Mouse (Mus musculus): ENCODE measurements around the gene Bmpr1b. TPM values are rescaled to one million over a fixed set of nuclear protein-coding genes. Genes with fewer than 3 reads are reported as not detected.

The Bmpr1b gene
- polyA plus RNA-seq, 1 experiment: 0.05 TPM

DNA sequence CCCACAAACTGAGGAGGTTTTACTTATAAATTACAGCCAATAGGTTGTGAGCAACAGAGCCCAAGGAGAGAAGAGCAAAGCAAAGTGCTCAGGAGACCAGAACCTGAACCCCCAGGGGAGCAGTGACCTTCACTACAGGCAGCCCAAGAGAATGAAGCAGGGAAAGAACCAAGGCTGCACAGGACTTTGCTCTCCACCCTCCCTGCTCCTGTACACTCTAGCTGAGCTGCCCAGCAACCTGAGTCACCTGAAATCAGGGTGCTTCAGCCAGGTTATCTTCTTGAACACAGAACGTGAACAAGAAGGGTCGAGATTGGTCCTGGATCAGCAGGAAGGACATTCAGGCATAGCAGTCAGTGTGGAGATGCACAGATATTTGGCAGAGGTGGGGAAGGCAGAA, 5.3 kb downstream of the Bmpr1b start:
- H3K4me3 ChIP-seq (ENCODE audit: control insufficient read depth, insufficient read depth, low read length): no peak overlapping the region

DNA sequence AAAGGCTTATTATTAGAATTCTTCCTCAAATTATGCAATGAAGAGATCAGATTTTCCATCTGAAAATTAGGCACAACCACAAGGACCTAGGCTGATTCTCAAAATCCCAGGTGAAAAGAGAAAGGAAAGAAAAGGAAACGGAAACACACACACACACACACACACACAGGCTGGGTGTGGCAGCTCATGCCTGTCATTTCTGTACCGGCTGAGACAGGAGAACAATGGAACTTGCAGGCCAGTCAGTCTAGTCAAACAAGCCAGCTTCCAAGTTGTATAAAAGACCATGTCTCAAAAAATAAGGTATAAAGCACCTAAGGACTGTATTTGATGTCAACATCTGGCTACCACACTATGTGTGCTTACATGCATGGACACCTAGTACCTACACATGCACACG, 7.8 kb downstream of the Bmpr1b start:
- Histone ChIP-seq H3K27me3 (ENCODE audit: control insufficient read depth, insufficient read depth, low read length) (no peaks in the 10 kb centered on the region), H3K4me3 (ENCODE audit: control insufficient read depth, insufficient read depth, low read length) (no peak overlapping the region), H3K36me3 (ENCODE audit: control insufficient read depth, insufficient read depth, low read length) (no peaks in the 10 kb centered on the region), H3K4me1 (replicated peaks; ENCODE audit: control insufficient read depth, insufficient read depth, low read length) (no peaks in the 10 kb centered on the region), H3K27ac (ENCODE audit: control insufficient read depth, insufficient read depth, low read length) (no peak overlapping the region)
- TF ChIP-seq CTCF (IDR thresholded peaks at IDR 0.05; ENCODE audit: borderline replicate concordance, control insufficient read depth, extremely low read depth, insufficient read depth, low read length, poor library complexity) (no peak), POLR2A (IDR thresholded peaks at IDR 0.05; ENCODE audit: control insufficient read depth, extremely low read depth, insufficient read depth, low read length, poor library complexity) (no peak)
- 89% methylated on average over 3 of the region's 3 CpGs for WGBS
- DNase-seq: no peak

More for the DNA sequence above, 5.3 kb downstream of the Bmpr1b start:
- no peaks in the 10 kb centered on the region for H3K36me3 ChIP-seq (ENCODE audit: control insufficient read depth, insufficient read depth, low read length)
- no peak for TF ChIP-seq CTCF (IDR thresholded peaks at IDR 0.05; ENCODE audit: borderline replicate concordance, control insufficient read depth, extremely low read depth, insufficient read depth, low read length, poor library complexity)
- TF ChIP-seq POLR2A (IDR thresholded peaks at IDR 0.05; ENCODE audit: control insufficient read depth, extremely low read depth, insufficient read depth, low read length, poor library complexity): no peak
- H3K27ac ChIP-seq (ENCODE audit: control insufficient read depth, insufficient read depth, low read length): no peak overlapping the region
- 90% methylated on average over 2 of the region's 2 CpGs for WGBS
- H3K4me1 ChIP-seq (replicated peaks; ENCODE audit: control insufficient read depth, insufficient read depth, low read length): no peaks in the 10 kb centered on the region
- no peak for DNase-seq
- H3K27me3 ChIP-seq (ENCODE audit: control insufficient read depth, insufficient read depth, low read length): peaks cover under 1% of the 10 kb centered on the region; the same call in 1 of the 2 replicates

DNA sequence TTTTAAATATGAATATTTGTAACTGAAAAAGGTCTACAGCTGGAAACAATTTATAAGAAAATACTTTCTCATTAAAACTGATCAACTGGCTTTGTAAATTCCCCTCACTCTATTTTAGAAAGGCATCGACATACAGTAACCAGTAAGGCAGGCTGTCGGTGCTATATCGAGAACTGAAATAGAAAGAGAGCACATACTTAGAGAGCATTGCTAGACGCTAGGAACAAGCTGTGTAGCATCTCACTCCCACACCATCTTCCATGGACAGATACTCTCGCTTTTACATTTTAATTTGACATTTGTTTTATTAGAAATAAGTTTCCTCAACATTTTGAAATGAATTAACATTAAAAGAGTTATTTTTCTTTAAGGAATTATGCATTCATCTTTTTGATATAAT, 17.2 kb downstream of the Bmpr1b start:
- TF ChIP-seq POLR2A (IDR thresholded peaks at IDR 0.05; ENCODE audit: control insufficient read depth, extremely low read depth, insufficient read depth, low read length, poor library complexity) (no peak), CTCF (IDR thresholded peaks at IDR 0.05; ENCODE audit: borderline replicate concordance, control insufficient read depth, extremely low read depth, insufficient read depth, low read length, poor library complexity) (no peak)
- Histone ChIP-seq H3K36me3 (ENCODE audit: control insufficient read depth, insufficient read depth, low read length) (no peaks in the 10 kb centered on the region), H3K4me1 (replicated peaks; ENCODE audit: control insufficient read depth, insufficient read depth, low read length) (no peaks in the 10 kb centered on the region), H3K4me3 (ENCODE audit: control insufficient read depth, insufficient read depth, low read length) (no peak overlapping the region), H3K27ac (ENCODE audit: control insufficient read depth, insufficient read depth, low read length) (no peak overlapping the region), H3K27me3 (ENCODE audit: control insufficient read depth, insufficient read depth, low read length) (no peaks in the 10 kb centered on the region)
- WGBS: 97% methylated on average over 5 of the region's 5 CpGs
- DNase-seq: no peak

DNA sequence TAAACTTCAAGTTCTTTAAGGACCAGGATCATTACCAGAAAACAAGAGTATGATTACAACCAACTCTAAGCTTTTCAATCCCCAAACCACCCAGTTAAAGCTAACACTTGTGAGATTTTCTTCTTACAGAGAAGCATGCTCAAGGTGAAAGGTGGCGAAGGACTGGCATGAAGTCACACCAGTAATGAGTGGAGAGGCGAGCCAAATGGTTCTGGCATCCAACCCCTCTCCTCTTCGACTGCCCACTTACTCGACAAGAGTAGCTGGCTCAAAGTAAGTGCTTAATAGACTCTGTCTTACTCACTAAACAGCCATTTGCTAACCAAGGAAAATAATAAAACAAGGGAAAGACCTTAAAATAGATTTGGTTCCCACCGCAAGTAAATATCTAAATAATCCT, 30.4 kb downstream of the Bmpr1b start:
- Histone ChIP-seq H3K4me1 (replicated peaks; ENCODE audit: control insufficient read depth, insufficient read depth, low read length) (no peaks in the 10 kb centered on the region), H3K27ac (ENCODE audit: control insufficient read depth, insufficient read depth, low read length) (no peak overlapping the region), H3K36me3 (ENCODE audit: control insufficient read depth, insufficient read depth, low read length) (no peaks in the 10 kb centered on the region), H3K27me3 (ENCODE audit: control insufficient read depth, insufficient read depth, low read length) (no peaks in the 10 kb centered on the region), H3K4me3 (ENCODE audit: control insufficient read depth, insufficient read depth, low read length) (no peak overlapping the region)
- no peak for DNase-seq
- WGBS: 87% methylated on average over 5 of the region's 5 CpGs
- TF ChIP-seq POLR2A (IDR thresholded peaks at IDR 0.05; ENCODE audit: control insufficient read depth, extremely low read depth, insufficient read depth, low read length, poor library complexity) (no peak), CTCF (IDR thresholded peaks at IDR 0.05; ENCODE audit: borderline replicate concordance, control insufficient read depth, extremely low read depth, insufficient read depth, low read length, poor library complexity) (no peak)

DNA sequence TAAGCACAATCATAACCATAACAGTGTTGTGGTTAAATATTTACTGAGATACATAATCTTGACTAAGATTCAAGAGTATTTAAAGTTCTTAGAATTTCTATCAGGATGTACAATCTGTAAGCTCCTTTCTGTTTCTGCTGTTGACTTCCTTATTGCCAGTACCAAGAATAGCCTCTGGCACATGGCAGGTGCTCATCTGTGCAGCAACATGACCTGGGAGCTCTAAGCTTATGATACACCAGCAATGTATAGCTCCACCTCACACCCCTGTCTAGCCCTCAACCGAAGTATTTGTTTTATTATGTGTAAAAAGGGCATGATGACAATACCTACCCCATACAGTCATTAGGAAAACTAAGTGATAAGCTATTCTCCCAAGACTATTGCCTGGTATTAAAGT, 42.8 kb downstream of the Bmpr1b start:
- no peak for DNase-seq
- H3K27ac ChIP-seq (ENCODE audit: control insufficient read depth, insufficient read depth, low read length): no peak overlapping the region
- no peak overlapping the region for H3K4me3 ChIP-seq (ENCODE audit: control insufficient read depth, insufficient read depth, low read length)
- TF ChIP-seq POLR2A (IDR thresholded peaks at IDR 0.05; ENCODE audit: control insufficient read depth, extremely low read depth, insufficient read depth, low read length, poor library complexity) (no peak), CTCF (IDR thresholded peaks at IDR 0.05; ENCODE audit: borderline replicate concordance, control insufficient read depth, extremely low read depth, insufficient read depth, low read length, poor library complexity) (no peak)
- no peaks in the 10 kb centered on the region for H3K27me3 ChIP-seq (ENCODE audit: control insufficient read depth, insufficient read depth, low read length)
- H3K36me3 ChIP-seq (ENCODE audit: control insufficient read depth, insufficient read depth, low read length): no peaks in the 10 kb centered on the region
- no peaks in the 10 kb centered on the region for H3K4me1 ChIP-seq (replicated peaks; ENCODE audit: control insufficient read depth, insufficient read depth, low read length)
- 71% methylated on average over 1 of the region's 1 CpGs for WGBS

DNA sequence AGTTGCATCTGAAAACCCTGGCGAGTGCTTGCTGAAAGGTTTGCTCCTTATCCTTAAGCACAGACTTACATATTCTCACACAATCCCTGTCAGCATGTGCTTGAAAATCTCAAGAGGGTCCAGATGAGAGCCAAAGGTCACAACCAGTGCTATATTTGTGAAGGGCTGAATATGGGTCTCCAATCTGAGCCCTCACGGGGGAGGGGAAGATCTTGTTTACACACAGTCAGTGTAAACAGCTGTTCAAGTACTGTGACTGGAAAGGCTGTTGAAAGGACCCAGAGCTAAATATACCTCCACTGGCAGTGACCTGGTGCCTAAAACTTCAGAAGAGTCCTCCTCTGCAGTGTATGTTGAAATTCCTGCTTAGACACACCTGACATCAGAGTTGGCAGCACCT, 43.7 kb downstream of the Bmpr1b start:
- H3K4me3 ChIP-seq (ENCODE audit: control insufficient read depth, insufficient read depth, low read length): no peak overlapping the region
- H3K36me3 ChIP-seq (ENCODE audit: control insufficient read depth, insufficient read depth, low read length): no peaks in the 10 kb centered on the region
- TF ChIP-seq CTCF (IDR thresholded peaks at IDR 0.05; ENCODE audit: borderline replicate concordance, control insufficient read depth, extremely low read depth, insufficient read depth, low read length, poor library complexity) (no peak), POLR2A (IDR thresholded peaks at IDR 0.05; ENCODE audit: control insufficient read depth, extremely low read depth, insufficient read depth, low read length, poor library complexity) (no peak)
- H3K27me3 ChIP-seq (ENCODE audit: control insufficient read depth, insufficient read depth, low read length): no peaks in the 10 kb centered on the region
- no peak overlapping the region for H3K27ac ChIP-seq (ENCODE audit: control insufficient read depth, insufficient read depth, low read length)
- no peaks in the 10 kb centered on the region for H3K4me1 ChIP-seq (replicated peaks; ENCODE audit: control insufficient read depth, insufficient read depth, low read length)
- DNase-seq: no peak
- 97% methylated on average over 2 of the region's 2 CpGs for WGBS

DNA sequence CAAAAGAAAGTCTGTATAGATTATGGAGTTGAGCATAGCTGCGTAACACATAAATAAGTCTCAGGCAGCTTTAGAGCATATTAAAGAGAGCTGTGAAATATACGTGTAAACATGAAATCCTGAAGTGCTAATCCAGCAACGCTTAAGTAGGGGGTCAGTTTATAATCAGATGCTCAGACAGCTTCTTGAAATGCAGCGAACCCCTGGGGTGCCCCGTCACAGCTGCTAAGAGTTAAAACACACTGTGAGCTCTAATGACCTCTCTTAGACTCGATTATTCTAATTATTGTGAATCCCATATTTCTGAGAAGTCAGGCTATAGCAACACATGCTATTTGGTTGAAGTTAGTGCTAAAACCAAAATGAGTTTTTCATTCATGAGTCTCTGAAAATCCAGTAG, 45.0 kb downstream of the Bmpr1b start:
- 85% methylated on average over 6 of the region's 6 CpGs for WGBS
- Histone ChIP-seq H3K4me1 (replicated peaks; ENCODE audit: control insufficient read depth, insufficient read depth, low read length) (no peaks in the 10 kb centered on the region), H3K36me3 (ENCODE audit: control insufficient read depth, insufficient read depth, low read length) (no peaks in the 10 kb centered on the region), H3K27me3 (ENCODE audit: control insufficient read depth, insufficient read depth, low read length) (no peaks in the 10 kb centered on the region), H3K27ac (ENCODE audit: control insufficient read depth, insufficient read depth, low read length) (no peak overlapping the region), H3K4me3 (ENCODE audit: control insufficient read depth, insufficient read depth, low read length) (no peak overlapping the region)
- DNase-seq: no peak
- TF ChIP-seq CTCF (IDR thresholded peaks at IDR 0.05; ENCODE audit: borderline replicate concordance, control insufficient read depth, extremely low read depth, insufficient read depth, low read length, poor library complexity) (no peak), POLR2A (IDR thresholded peaks at IDR 0.05; ENCODE audit: control insufficient read depth, extremely low read depth, insufficient read depth, low read length, poor library complexity) (no peak)
